Mouse (Mus musculus) olfactory bulb, adult 2 months (tissue): ENCODE data around the gene Bgn.

Experiments used
- CTCF ChIP-seq: fragments of 200-500 bp; IDR thresholded peaks from 2 replicates; pipeline ENCODE4 v1.5.1; 2012; ENCODE audit warnings: low read depth, mild to moderate bottlenecking, low read length, moderate library complexity; ENCODE audit not compliant: insufficient read depth
- POLR2A ChIP-seq: fragments of 200-500 bp; IDR thresholded peaks from 2 replicates; pipeline ENCODE4 v1.6.1; 2012; ENCODE audit warnings: mild to moderate bottlenecking, low read depth, low read length, moderate library complexity; ENCODE audit not compliant: insufficient read depth

- TF ChIP-seq CTCF (no peak), POLR2A (no peak)
Measured at GRCm38 (mm10) chrX:73490804-73491203, 7.4 kb downstream of the Bgn start.
